ENCODE assay signal across 9 mouse cellular contexts in genomic region chr9:44724665-44725064, GRCm38 (mm10). TPM values are rescaled to one million over a fixed set of nuclear protein-coding genes. Genes with fewer than 3 reads are reported as not detected.
DNase-seq lines count a peak whose midpoint lies in the region; ATAC-seq and TF ChIP-seq lines count a peak whose summit lies in the region.
"Had no signal": no experiment of that assay in that cellular context is flagged by ENCODE, and none has a peak within 500 bp of the region (broad histone marks: within the 10 kb centered on the region; RNA-seq: fewer than 3 reads in every experiment).

No protein-coding gene starts in this region.

- H3K4me1 ChIP-seq in forebrain, embryonic 12.5 days, result peaks cover 73% of the 10 kb centered on the region
- H3K4me1 ChIP-seq in forebrain, embryonic 16.5 days (replicated peaks; ENCODE audit: control insufficient read depth, insufficient read depth, low read length), result peaks cover 43% of the 10 kb centered on the region
- H3K4me1 ChIP-seq in lung, embryonic 15.5 days, result peaks cover 76% of the 10 kb centered on the region
- peaks cover 33% of the 10 kb centered on the region for H3K4me1 ChIP-seq in lung, adult 2 months (ENCODE audit: control insufficient read depth, insufficient read depth, low read length)
- peaks cover 63% of the 10 kb centered on the region for H3K4me1 ChIP-seq in limb, embryonic 10.5 days
- H3K4me1 ChIP-seq in olfactory bulb, adult 2 months (ENCODE audit: control insufficient read depth, insufficient read depth, low read length), result peaks cover 50% of the 10 kb centered on the region
- H3K4me1 ChIP-seq in cerebellum, adult 2 months (ENCODE audit: control insufficient read depth, insufficient read depth, low read length), result peaks cover 10% of the 10 kb centered on the region

- no peak for TF ChIP-seq POLR2A in lung, adult 2 months (IDR thresholded peaks at IDR 0.05; ENCODE audit: borderline replicate concordance, extremely low read depth, low read depth, low read length)
- no peak for TF ChIP-seq POLR2A in olfactory bulb, adult 2 months (IDR thresholded peaks at IDR 0.05; ENCODE audit: insufficient read depth, low read depth, low read length)
- no peak for TF ChIP-seq POLR2A in cerebellum, adult 2 months (IDR thresholded peaks at IDR 0.05; ENCODE audit: borderline replicate concordance, insufficient read depth, low read length)

- peak overlapping the region; percentile 70 for H3K27ac ChIP-seq in forebrain, embryonic 12.5 days
- no peak overlapping the region for H3K27ac ChIP-seq in forebrain, embryonic 16.5 days (ENCODE audit: low read length)
- H3K27ac ChIP-seq in lung, embryonic 15.5 days, result peak overlapping the region; percentile 85
- peak overlapping the region; percentile 39; the same call in 1 of the 2 replicates for H3K27ac ChIP-seq in limb, embryonic 10.5 days
- peak overlapping the region; percentile 42 for H3K27ac ChIP-seq in olfactory bulb, adult 2 months (ENCODE audit: insufficient read depth, low read depth, low read length)
- no peak overlapping the region for H3K27ac ChIP-seq in cerebellum, adult 2 months (ENCODE audit: insufficient read depth, low read length)

- H3K36me3 ChIP-seq in forebrain, embryonic 12.5 days (replicated peaks), result no peaks in the 10 kb centered on the region
- no peaks in the 10 kb centered on the region for H3K36me3 ChIP-seq in forebrain, embryonic 16.5 days (ENCODE audit: control insufficient read depth, insufficient read depth)
- H3K36me3 ChIP-seq in lung, embryonic 15.5 days, result 0 out of 2 replicates have a peak, but pooled peaks cover 2% of the 10 kb centered on the region
- peaks cover 31% of the 10 kb centered on the region for H3K36me3 ChIP-seq in limb, embryonic 10.5 days

- no peaks in the 10 kb centered on the region for H3K9me3 ChIP-seq in forebrain, embryonic 12.5 days
- no peaks in the 10 kb centered on the region for H3K9me3 ChIP-seq in forebrain, embryonic 16.5 days (ENCODE audit: control insufficient read depth, low read length)
- H3K9me3 ChIP-seq in lung, embryonic 15.5 days, result no peaks in the 10 kb centered on the region
- H3K9me3 ChIP-seq in limb, embryonic 10.5 days (replicated peaks), result no peaks in the 10 kb centered on the region

- H3K4me2 ChIP-seq in forebrain, embryonic 12.5 days, result no peak overlapping the region
- H3K4me2 ChIP-seq in forebrain, embryonic 16.5 days (ENCODE audit: low read length), result no peak overlapping the region
- H3K4me2 ChIP-seq in lung, embryonic 15.5 days, result no peak overlapping the region

- DNase-seq in lung, adult 2 months, result no peak
- no peak for DNase-seq in limb, embryonic 10.5 days (ENCODE audit: low spot score)
- DNase-seq in thymus, postnatal 10 days (ENCODE audit: low spot score in 2 of 2), result no peak
- DNase-seq in cerebellum, adult 2 months, result no peak

- no peak overlapping the region for H3K4me3 ChIP-seq in forebrain, embryonic 12.5 days (replicated peaks)
- H3K4me3 ChIP-seq in forebrain, embryonic 16.5 days (replicated peaks; ENCODE audit: low read length), result no peak overlapping the region
- no peak overlapping the region for H3K4me3 ChIP-seq in lung, embryonic 15.5 days
- H3K4me3 ChIP-seq in lung, adult 2 months (replicated peaks; ENCODE audit: extremely low read depth, low read depth, low read length), result no peak overlapping the region
- H3K4me3 ChIP-seq in limb, embryonic 10.5 days, result no peak overlapping the region
- no peak overlapping the region for H3K4me3 ChIP-seq in olfactory bulb, adult 2 months (ENCODE audit: insufficient read depth, low read depth, low read length)
- H3K4me3 ChIP-seq in cerebellum, adult 2 months (replicated peaks; ENCODE audit: insufficient read depth, low read depth, low read length), result no peak overlapping the region

- ATAC-seq in forebrain, embryonic 12.5 days (ENCODE audit: low FRiP score), result no peak
- ATAC-seq in forebrain, embryonic 16.5 days, result no peak
- ATAC-seq in lung, embryonic 15.5 days (ENCODE audit: borderline replicate concordance, extremely low read depth, low FRiP score, low TSS enrichment), result no peak

- H3K27me3 ChIP-seq in forebrain, embryonic 12.5 days, result no peaks in the 10 kb centered on the region
- no peaks in the 10 kb centered on the region for H3K27me3 ChIP-seq in forebrain, embryonic 16.5 days (replicated peaks; ENCODE audit: control insufficient read depth, insufficient read depth, low read length)
- H3K27me3 ChIP-seq in lung, embryonic 15.5 days, result no peaks in the 10 kb centered on the region
- H3K27me3 ChIP-seq in limb, embryonic 10.5 days (ENCODE audit: low read depth, poor library complexity, severe bottlenecking), result no peaks in the 10 kb centered on the region
- H3K27me3 ChIP-seq in cerebellum, adult 2 months (ENCODE audit: control insufficient read depth, insufficient read depth, low read length), result no peaks in the 10 kb centered on the region

- TF ChIP-seq CTCF in lung, adult 2 months (IDR thresholded peaks at IDR 0.05; ENCODE audit: insufficient read depth, low read length), result no peak
- TF ChIP-seq CTCF in olfactory bulb, adult 2 months (IDR thresholded peaks at IDR 0.05; ENCODE audit: insufficient read depth, low read depth, low read length), result no peak
- TF ChIP-seq CTCF in cerebellum, adult 2 months (IDR thresholded peaks at IDR 0.05; ENCODE audit: borderline replicate concordance, insufficient read depth, low read depth, low read length), result no peak

- no peak overlapping the region for H3K9ac ChIP-seq in forebrain, embryonic 12.5 days
- no peak overlapping the region for H3K9ac ChIP-seq in forebrain, embryonic 16.5 days (replicated peaks; ENCODE audit: low read depth, low read length)
- no peak overlapping the region for H3K9ac ChIP-seq in lung, embryonic 15.5 days

- 56% methylated on average over 2 of the region's 2 CpGs for WGBS in forebrain, embryonic 12.5 days
- WGBS in forebrain, embryonic 16.5 days, result 50% methylated on average over 2 of the region's 2 CpGs
- WGBS in lung, embryonic 15.5 days, result 30% methylated on average over 2 of the region's 2 CpGs
- WGBS in lung, adult 2 months, result 49% methylated on average over 2 of the region's 2 CpGs
- WGBS in limb, embryonic 10.5 days, result 53% methylated on average over 2 of the region's 2 CpGs
- WGBS in olfactory bulb, adult 2 months, result 60% methylated on average over 2 of the region's 2 CpGs
- 70% methylated on average over 2 of the region's 2 CpGs for WGBS in cerebellum, adult 2 months

RNA-seq across cellular contexts. Expression of gene Phldb1, which starts 10.3 kb away (rescaled TPM):
- 57.5 and 67.3 TPM in 2 replicates for polyA plus RNA-seq in forebrain, embryonic 12.5 days (2016; fragmentation: Nextera tagmentation; extraction: Ambion mirVana)
- polyA plus RNA-seq in forebrain, embryonic 16.5 days (2015; fragmentation: Nextera tagmentation; extraction: Ambion mirVana), result 45.0 and 53.6 TPM in 2 replicates
- polyA plus RNA-seq in lung, embryonic 15.5 days (2015; fragmentation: Nextera tagmentation; extraction: Ambion mirVana), result 26.6 and 33.2 TPM in 2 replicates
- 87.6 and 93.5 TPM in 2 replicates for polyA plus RNA-seq in lung, adult 2 months (2012; rRNA removed)
- polyA plus RNA-seq in limb, embryonic 10.5 days (2016; fragmentation: Nextera tagmentation; extraction: Ambion mirVana), result 37.9 and 55.9 TPM in 2 replicates
- polyA plus RNA-seq in olfactory bulb, adult 2 months (2012; ENCODE audit: insufficient read depth, insufficient read length, low replicate concordance, missing spikeins), result not detected in 2 replicates
- polyA plus RNA-seq in cerebellum, adult 2 months (2012; rRNA removed), result 193 and 194 TPM in 2 replicates

RNA-seq across cellular contexts. Expression of gene Arcn1, which starts 43.0 kb away (rescaled TPM):
- polyA plus RNA-seq in forebrain, embryonic 12.5 days (2016; fragmentation: Nextera tagmentation; extraction: Ambion mirVana), result 167 and 170 TPM in 2 replicates
- polyA plus RNA-seq in forebrain, embryonic 16.5 days (2015; fragmentation: Nextera tagmentation; extraction: Ambion mirVana), result 150 and 161 TPM in 2 replicates
- 193 and 199 TPM in 2 replicates for polyA plus RNA-seq in lung, embryonic 15.5 days (2015; fragmentation: Nextera tagmentation; extraction: Ambion mirVana)
- 26.6 and 40.8 TPM in 2 replicates for polyA plus RNA-seq in lung, adult 2 months (2012; rRNA removed)
- polyA plus RNA-seq in limb, embryonic 10.5 days (2016; fragmentation: Nextera tagmentation; extraction: Ambion mirVana), result 172 and 193 TPM in 2 replicates
- polyA plus RNA-seq in olfactory bulb, adult 2 months (2012; ENCODE audit: insufficient read depth, insufficient read length, low replicate concordance, missing spikeins), result 192 TPM in 1 of 2 replicates, not detected in the other
- 61.6 and 61.8 TPM in 2 replicates for polyA plus RNA-seq in cerebellum, adult 2 months (2012; rRNA removed)

RNA-seq across cellular contexts. Expression of gene Ift46, which starts 43.0 kb away (rescaled TPM):
- 124 and 130 TPM in 2 replicates for polyA plus RNA-seq in forebrain, embryonic 12.5 days (2016; fragmentation: Nextera tagmentation; extraction: Ambion mirVana)
- 184 and 187 TPM in 2 replicates for polyA plus RNA-seq in forebrain, embryonic 16.5 days (2015; fragmentation: Nextera tagmentation; extraction: Ambion mirVana)
- polyA plus RNA-seq in lung, embryonic 15.5 days (2015; fragmentation: Nextera tagmentation; extraction: Ambion mirVana), result 93.2 and 99.1 TPM in 2 replicates
- 38.9 and 67.5 TPM in 2 replicates for polyA plus RNA-seq in lung, adult 2 months (2012; rRNA removed)
- 115 and 146 TPM in 2 replicates for polyA plus RNA-seq in limb, embryonic 10.5 days (2016; fragmentation: Nextera tagmentation; extraction: Ambion mirVana)
- not detected in 2 replicates for polyA plus RNA-seq in olfactory bulb, adult 2 months (2012; ENCODE audit: insufficient read depth, insufficient read length, low replicate concordance, missing spikeins)
- polyA plus RNA-seq in cerebellum, adult 2 months (2012; rRNA removed), result 106 and 110 TPM in 2 replicates

RNA-seq across cellular contexts. Expression of gene Treh, which starts 51.6 kb away (rescaled TPM):
- polyA plus RNA-seq in forebrain, embryonic 12.5 days (2016; fragmentation: Nextera tagmentation; extraction: Ambion mirVana), result not detected in 2 replicates
- polyA plus RNA-seq in forebrain, embryonic 16.5 days (2015; fragmentation: Nextera tagmentation; extraction: Ambion mirVana), result not detected in 2 replicates
- polyA plus RNA-seq in lung, embryonic 15.5 days (2015; fragmentation: Nextera tagmentation; extraction: Ambion mirVana), result not detected in 2 replicates
- polyA plus RNA-seq in lung, adult 2 months (2012; rRNA removed), result not detected in 2 replicates
- not detected in 2 replicates for polyA plus RNA-seq in limb, embryonic 10.5 days (2016; fragmentation: Nextera tagmentation; extraction: Ambion mirVana)
- polyA plus RNA-seq in olfactory bulb, adult 2 months (2012; ENCODE audit: insufficient read depth, insufficient read length, low replicate concordance, missing spikeins), result not detected in 2 replicates
- not detected in 2 replicates for polyA plus RNA-seq in cerebellum, adult 2 months (2012; rRNA removed)
- polyA plus RNA-seq: limb, embryonic 14.5 days had no signal

Comparison
In these comparisons a context has a peak if more than half of its experiments do, and no peak if none do; other contexts are left out.
1. H3K27ac ChIP-seq: peak in forebrain, embryonic 12.5 days (single experiment), lung, embryonic 15.5 days (single experiment), limb, embryonic 10.5 days (single experiment) and olfactory bulb, adult 2 months (single experiment); none in forebrain, embryonic 16.5 days (single experiment) and cerebellum, adult 2 months (single experiment).
2. RNA of gene Ift46, which starts 43.0 kb away (polyA plus RNA-seq): 184 to 187 TPM in forebrain, embryonic 16.5 days, 115 to 146 TPM in limb, embryonic 10.5 days, 124 to 130 TPM in forebrain, embryonic 12.5 days, 106 to 110 TPM in cerebellum, adult 2 months, 93.2 to 99.1 TPM in lung, embryonic 15.5 days and 38.9 to 67.5 TPM in lung, adult 2 months; not detected in olfactory bulb, adult 2 months; every median in the first group is over 10 times any median in the second.